In genomic region chr4:135828491-135828890, GRCm38 (mm10) we compare ENCODE assay signal across 8 mouse cellular contexts. TPM values are rescaled to one million over a fixed set of nuclear protein-coding genes. Genes with fewer than 3 reads are reported as not detected.
DNase-seq lines count a peak whose midpoint lies in the region; ATAC-seq and TF ChIP-seq lines count a peak whose summit lies in the region.

No protein-coding gene starts in this region.

- POLR2A ChIA-PET in Patski (lab: Charles Lee) = no interaction called here

- H3K27ac ChIP-seq in hindbrain, postnatal 0 days = peak overlapping the region; percentile 37
- peak overlapping the region; percentile 75 for H3K27ac ChIP-seq in midbrain, embryonic 14.5 days (replicated peaks; ENCODE audit: low read depth, low read length)
- H3K27ac ChIP-seq in testis, adult 2 months (ENCODE audit: control insufficient read depth, insufficient read depth, low read depth, low read length) = peak overlapping the region; percentile 75

- peak; percentile 12 for ATAC-seq in Patski
- ATAC-seq in hindbrain, postnatal 0 days = peak; percentile 43; the same call in 1 of the 2 replicates
- ATAC-seq in midbrain, embryonic 14.5 days (ENCODE audit: low FRiP score, low TSS enrichment) = no peak

- DNase-seq in Patski (ENCODE audit: low read depth, low spot score) = peak; percentile 82
- DNase-seq in embryo, embryonic 10.5 days (ENCODE audit: low spot score) = peak; percentile 72
- DNase-seq in gastrocnemius, postnatal 10 days = peak; percentile 74
- peak; percentile 68 for DNase-seq in hindbrain, postnatal 0 days (ENCODE audit: low spot score)
- DNase-seq in left cerebral cortex, adult 8-10 months (ENCODE audit: low spot score in 2 of 2) = peak; percentile 48 to 72
- DNase-seq in midbrain, embryonic 14.5 days = peak; percentile 80
- no peak for DNase-seq in thymus, postnatal 36 days

- peak; percentile 47 for TF ChIP-seq POLR2A in testis, adult 2 months (IDR thresholded peaks at IDR 0.05; ENCODE audit: control insufficient read depth, low read depth, low read length)

- H3K4me3 ChIP-seq in hindbrain, postnatal 0 days (ENCODE audit: low read length) = no peak overlapping the region
- no peak overlapping the region for H3K4me3 ChIP-seq in midbrain, embryonic 14.5 days (replicated peaks; ENCODE audit: low read depth, low read length)
- H3K4me3 ChIP-seq in testis, adult 2 months (ENCODE audit: control insufficient read depth, low read depth, low read length) = peak overlapping the region; percentile 84

- H3K9me3 ChIP-seq in hindbrain, postnatal 0 days (ENCODE audit: low read length) = no peaks in the 10 kb centered on the region
- H3K9me3 ChIP-seq in midbrain, embryonic 14.5 days (ENCODE audit: control insufficient read depth, low read length) = no peaks in the 10 kb centered on the region

- peak overlapping the region; percentile 31 for H3K4me2 ChIP-seq in hindbrain, postnatal 0 days (ENCODE audit: low read depth, low read length)
- H3K4me2 ChIP-seq in midbrain, embryonic 14.5 days (ENCODE audit: low read length) = peak overlapping the region; percentile 12; the same call in 1 of the 2 replicates

- no peaks in the 10 kb centered on the region for H3K36me3 ChIP-seq in hindbrain, postnatal 0 days (ENCODE audit: insufficient read depth, low read length)
- H3K36me3 ChIP-seq in midbrain, embryonic 14.5 days (ENCODE audit: control insufficient read depth, insufficient read depth, low read length) = no peaks in the 10 kb centered on the region
- no peaks in the 10 kb centered on the region for H3K36me3 ChIP-seq in testis, adult 2 months (ENCODE audit: control insufficient read depth, insufficient read depth, low read length)

- 9% methylated on average over 11 of the region's 11 CpGs for WGBS in hindbrain, postnatal 0 days
- whole genome bisulfite sequencing in midbrain, embryonic 14.5 days = 15% methylated on average over 11 of the region's 11 CpGs

- peaks cover 15% of the 10 kb centered on the region; the same call in 1 of the 2 replicates for H3K4me1 ChIP-seq in hindbrain, postnatal 0 days (ENCODE audit: insufficient read depth, low read length)
- H3K4me1 ChIP-seq in midbrain, embryonic 14.5 days (ENCODE audit: control insufficient read depth, insufficient read depth, low read length) = peaks cover 14% of the 10 kb centered on the region
- peaks cover 10% of the 10 kb centered on the region for H3K4me1 ChIP-seq in testis, adult 2 months (ENCODE audit: control insufficient read depth, insufficient read depth, low read length)

- no peak for TF ChIP-seq CTCF in Patski (IDR thresholded peaks at IDR 0.05)
- no peak for TF ChIP-seq CTCF in hindbrain, postnatal 0 days (IDR thresholded peaks at IDR 0.05; ENCODE audit: low read depth)
- TF ChIP-seq CTCF in testis, adult 2 months (IDR thresholded peaks at IDR 0.05; ENCODE audit: control insufficient read depth, insufficient read depth, insufficient replicate concordance, low read depth, low read length) = no peak

- H3K27me3 ChIP-seq in Patski = no peaks in the 10 kb centered on the region
- no peaks in the 10 kb centered on the region for H3K27me3 ChIP-seq in hindbrain, postnatal 0 days (ENCODE audit: insufficient read depth, low read length)
- no peaks in the 10 kb centered on the region for H3K27me3 ChIP-seq in midbrain, embryonic 14.5 days (ENCODE audit: control insufficient read depth, insufficient read depth, low read length)
- no peaks in the 10 kb centered on the region for H3K27me3 ChIP-seq in testis, adult 2 months (ENCODE audit: control insufficient read depth, insufficient read depth, low read length)

- in situ Hi-C loops in Patski (cut with MboI; ENCODE audit: low pct_unique_long_range_greater_than_20kb) = no loop called here

- CTCF ChIA-PET in Patski (lab: Charles Lee) = interaction anchor here (1.4 kb wide), 1 partner anchor 9 kb away, joined by 3 read pairs; no protein-coding TSS in a partner anchor

- H3K9ac ChIP-seq in hindbrain, postnatal 0 days (replicated peaks; ENCODE audit: low read length) = no peak overlapping the region
- H3K9ac ChIP-seq in midbrain, embryonic 14.5 days (replicated peaks; ENCODE audit: low read length) = peak overlapping the region; percentile 34; the same call in 1 of the 2 replicates

RNA-seq across cellular contexts. Expression of gene Srsf10, which starts 27.1 kb away (rescaled TPM):
- 89.0 TPM for polyA plus RNA-seq in Patski (2021)
- 10 to 100 TPM; 47.2 to 59.0 TPM for total RNA-seq in gastrocnemius, postnatal 10 days (2021)
- total RNA-seq in hindbrain, postnatal 0 days (2014; rRNA removed) = 52.8 and 61.0 TPM in 2 replicates
- polyA plus RNA-seq in hindbrain, postnatal 0 days (2015; fragmentation: Nextera tagmentation; extraction: Ambion mirVana) = 147 and 155 TPM in 2 replicates
- 10 to 100 TPM; 60.1 to 69.5 (median 63.3) TPM for total RNA-seq in left cerebral cortex, adult 8-10 months (2022)
- polyA plus RNA-seq in midbrain, embryonic 14.5 days (2014; fragmentation: Nextera tagmentation; extraction: Ambion mirVana) = 247 and 266 TPM in 2 replicates
- 72.8 and 76.8 TPM in 2 replicates for polyA plus RNA-seq in testis, adult 2 months (2012; rRNA removed)

RNA-seq across cellular contexts. Expression of gene Pnrc2, which starts 45.2 kb away (rescaled TPM):
- polyA plus RNA-seq in Patski (2021) = 105 TPM
- 10 to 100 TPM; 59.0 to 71.8 TPM for total RNA-seq in gastrocnemius, postnatal 10 days (2021)
- 54.9 and 55.0 TPM in 2 replicates for total RNA-seq in hindbrain, postnatal 0 days (2014; rRNA removed)
- polyA plus RNA-seq in hindbrain, postnatal 0 days (2015; fragmentation: Nextera tagmentation; extraction: Ambion mirVana) = 81.7 and 90.4 TPM in 2 replicates
- total RNA-seq in left cerebral cortex, adult 8-10 months (2022) = 10 to 100 TPM; 39.6 to 49.8 (median 44.9) TPM
- 90.8 and 122 TPM in 2 replicates for polyA plus RNA-seq in midbrain, embryonic 14.5 days (2014; fragmentation: Nextera tagmentation; extraction: Ambion mirVana)
- polyA plus RNA-seq in testis, adult 2 months (2012; rRNA removed) = 6.4 and 7.4 TPM in 2 replicates

Comparison
In these comparisons a context has a peak if more than half of its experiments do, and no peak if none do; other contexts are left out.
1. DNase-seq: peak in Patski (single experiment), embryo, embryonic 10.5 days (single experiment), gastrocnemius, postnatal 10 days (single experiment), hindbrain, postnatal 0 days (single experiment), left cerebral cortex, adult 8-10 months (2 of 2) and midbrain, embryonic 14.5 days (single experiment); none in thymus, postnatal 36 days (0 of 2).
2. Peak in every context shown above with its lines, with median percentiles within 50 percentile points of each other: H3K27ac ChIP-seq.